Mouse (Mus musculus) thymus, adult 2 months (tissue): ENCODE data around the gene Tenm2.

Source experiments
- CTCF ChIP-seq: fragments of 200-500 bp; IDR thresholded peaks from 2 replicates; pipeline ENCODE4 v1.5.1; 2012; ENCODE audit warnings: mild to moderate bottlenecking, control low read depth, low read length, moderate library complexity, borderline replicate concordance; ENCODE audit not compliant: control insufficient read depth, poor library complexity, insufficient read depth; ENCODE audit errors: extremely low read depth
- POLR2A ChIP-seq: fragments of 200-500 bp; IDR thresholded peaks from 2 replicates; pipeline ENCODE4 v1.6.1; 2012; ENCODE audit warnings: mild to moderate bottlenecking, low read length, control low read depth, moderate library complexity; ENCODE audit not compliant: control insufficient read depth, poor library complexity, insufficient read depth; ENCODE audit errors: extremely low read depth

DNA sequence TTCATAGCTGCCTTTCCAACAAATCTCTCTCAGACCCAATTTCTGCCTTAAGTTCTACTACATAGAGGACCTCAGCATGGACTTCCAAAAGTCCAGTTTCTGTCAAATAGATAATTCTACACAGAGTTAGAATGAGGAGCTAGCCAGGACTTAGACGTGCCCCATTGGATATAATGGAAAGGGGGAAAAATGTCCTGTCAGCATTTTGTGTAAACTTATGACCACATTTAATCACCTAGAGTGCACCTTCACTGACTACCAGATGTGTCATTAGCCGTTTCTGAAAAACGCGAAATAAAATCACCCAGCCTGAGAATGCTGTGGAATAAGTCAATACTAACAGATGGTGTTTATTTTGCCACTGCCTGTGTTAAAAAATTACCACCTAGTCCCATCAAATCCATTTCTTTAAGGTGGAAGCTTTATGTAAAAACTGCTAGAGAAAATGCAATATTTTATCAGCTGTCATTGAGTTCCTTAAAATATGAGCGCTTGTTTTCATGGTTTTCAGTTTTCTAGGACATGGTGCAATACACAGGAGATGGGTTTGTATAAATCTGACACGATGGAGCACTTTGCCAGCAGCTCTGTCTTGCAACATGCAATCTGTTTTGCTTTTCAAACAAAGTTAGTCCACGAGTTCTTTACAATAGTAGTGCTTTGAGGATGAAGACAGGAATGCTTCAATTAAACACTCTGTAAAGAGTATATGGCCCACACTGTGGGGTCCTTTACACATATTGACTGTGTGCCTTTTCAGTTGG lies 674.8 kb downstream of the Tenm2 start:
- no peak for TF ChIP-seq CTCF
- no peak for TF ChIP-seq POLR2A
